Mouse (Mus musculus) hindbrain, embryonic 10.5 days (tissue): Measurements from ENCODE around the gene Efnb1. TPM values are rescaled to one million over a fixed set of nuclear protein-coding genes. Genes with fewer than 3 reads are reported as not detected.

ENCODE experiments used
- DNase-seq: peaks from one replicate; pipeline ENCODE4 v3.0.0-alpha.2; 2017; ENCODE audit warnings: low spot score
- H3K27ac ChIP-seq: fragments of 300-500 bp; sonication (generic); 2 replicates; pipeline ENCODE4 v1.5.1; 2016; ENCODE audit warnings: mild to moderate bottlenecking, moderate library complexity
- H3K27me3 ChIP-seq: fragments of 300-500 bp; sonication (generic); 2 replicates; pipeline ENCODE4 v1.6.1; 2016; ENCODE audit warnings: mild to moderate bottlenecking; ENCODE audit not compliant: poor library complexity, insufficient read depth, severe bottlenecking
- H3K36me3 ChIP-seq: fragments of 300-500 bp; sonication (generic); 2 replicates; pipeline ENCODE4 v1.6.1; 2016; ENCODE audit warnings: mild to moderate bottlenecking, moderate library complexity
- H3K4me1 ChIP-seq: fragments of 300-500 bp; sonication (generic); replicated peaks from 2 replicates; pipeline ENCODE4 v1.6.1; 2016; ENCODE audit warnings: mild to moderate bottlenecking
- H3K4me3 ChIP-seq: fragments of 300-500 bp; sonication (generic); 2 replicates; pipeline ENCODE4 v1.5.1; 2016; ENCODE audit warnings: mild to moderate bottlenecking, moderate library complexity
- H3K9me3 ChIP-seq: fragments of 300-500 bp; sonication (generic); 2 replicates; pipeline ENCODE4 v1.6.1; 2016; ENCODE audit warnings: mild to moderate bottlenecking, moderate library complexity
- WGBS: fragments of 180-500 bp; shearing (Covaris S2); methylation state at CpG from one replicate; pipeline ENCODE4 v1.1.7; 2016; 5-methylcytosine and 5-hydroxymethylcytosine counted together
- polyA plus RNA-seq: library from polyadenylated mRNA; unstranded; fragments of >200 nt; fragmentation: Nextera tagmentation; extraction: Ambion mirVana; gene quantifications from 2 replicates; pipeline ENCODE4 v1.2.1, GENCODE M21; 2016

Efnb1 gene
- polyA plus RNA-seq, 1 experiment from 2014 or later = 52.6 TPM

GRCm38 (mm10) chrX:99167014-99167413, 31.1 kb downstream of the Efnb1 start:
- no peak overlapping the region for H3K27ac ChIP-seq
- WGBS = 75% methylated on average over 1 of the region's 1 CpGs
- no peak for DNase-seq
- H3K4me1 ChIP-seq = peaks cover 17% of the 10 kb centered on the region
- no peaks in the 10 kb centered on the region for H3K9me3 ChIP-seq
- H3K4me3 ChIP-seq = no peak overlapping the region
- peaks cover 98% of the 10 kb centered on the region for H3K27me3 ChIP-seq
- H3K36me3 ChIP-seq = no peaks in the 10 kb centered on the region

DNA sequence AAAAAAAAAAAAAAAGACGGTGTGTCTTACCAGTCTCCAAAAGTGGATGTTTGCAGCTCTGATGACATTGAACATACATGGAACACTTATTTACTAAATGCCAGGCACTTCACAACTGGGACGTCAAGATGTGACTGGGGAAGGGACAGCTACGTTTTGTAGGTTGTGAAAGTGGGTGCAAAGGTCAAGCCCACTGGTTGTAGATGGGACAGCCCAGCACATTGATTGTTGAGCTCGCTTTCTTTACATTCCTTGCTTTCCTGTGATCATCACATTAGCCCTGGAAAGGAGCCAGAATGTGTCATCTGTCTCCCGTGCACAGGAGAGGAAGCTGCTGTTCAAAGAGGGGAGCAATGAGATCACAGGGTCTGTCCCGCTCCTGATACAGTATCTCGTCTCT, 31.6 kb downstream of the Efnb1 start:
- H3K9me3 ChIP-seq = no peaks in the 10 kb centered on the region
- H3K36me3 ChIP-seq = no peaks in the 10 kb centered on the region
- peaks cover 98% of the 10 kb centered on the region for H3K27me3 ChIP-seq
- peaks cover 22% of the 10 kb centered on the region for H3K4me1 ChIP-seq
- WGBS = 74% methylated on average over 7 of the region's 7 CpGs
- no peak overlapping the region for H3K27ac ChIP-seq
- no peak for DNase-seq
- no peak overlapping the region for H3K4me3 ChIP-seq

DNA sequence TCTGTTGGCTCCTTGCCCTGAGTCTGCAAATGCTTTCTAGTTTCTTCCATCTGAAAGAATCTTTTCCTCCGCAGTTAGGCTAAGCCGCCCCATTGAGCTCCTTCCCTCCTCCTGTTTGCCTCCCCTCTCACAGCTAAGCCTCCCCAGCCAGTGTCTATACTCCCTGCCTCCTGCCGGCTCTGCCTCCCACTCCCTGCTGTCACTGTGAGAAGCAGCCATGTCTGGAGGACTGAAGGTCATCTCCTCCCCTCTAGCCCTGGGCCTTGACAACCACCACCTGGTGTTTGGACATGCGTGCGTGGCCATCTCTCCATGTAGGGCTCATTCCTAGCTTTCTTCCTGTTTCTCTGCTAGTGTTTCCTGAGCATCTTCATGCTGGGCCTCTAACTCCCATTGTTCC, 36.4 kb downstream of the Efnb1 start:
- Histone ChIP-seq H3K27ac (no peak overlapping the region), H3K36me3 (no peaks in the 10 kb centered on the region), H3K4me3 (no peak overlapping the region), H3K27me3 (peaks cover 96% of the 10 kb centered on the region), H3K9me3 (no peaks in the 10 kb centered on the region), H3K4me1 (peaks cover 14% of the 10 kb centered on the region; the same call in 1 of the 2 replicates)
- WGBS = 44% methylated on average over 5 of the region's 5 CpGs
- no peak for DNase-seq

GRCm38 (mm10) chrX:99185081-99185596, 49.2 kb downstream of the Efnb1 start:
- H3K4me3 ChIP-seq = no peak overlapping the region
- peaks cover 18% of the 10 kb centered on the region for H3K4me1 ChIP-seq
- WGBS = 38% methylated on average over 9 of the region's 9 CpGs
- no peak for DNase-seq
- peaks cover 97% of the 10 kb centered on the region for H3K27me3 ChIP-seq
- H3K27ac ChIP-seq = no peak overlapping the region
- H3K9me3 ChIP-seq = no peaks in the 10 kb centered on the region
- no peaks in the 10 kb centered on the region for H3K36me3 ChIP-seq

GRCm38 (mm10) chrX:99186497-99187435, 50.8 kb downstream of the Efnb1 start:
- peaks cover 18% of the 10 kb centered on the region for H3K4me1 ChIP-seq
- H3K36me3 ChIP-seq = no peaks in the 10 kb centered on the region
- peaks cover 99% of the 10 kb centered on the region for H3K27me3 ChIP-seq
- no peak overlapping the region for H3K4me3 ChIP-seq
- H3K27ac ChIP-seq = 0 out of 2 replicates have a peak overlapping the region, but pooled peaks have one; percentile 12
- H3K9me3 ChIP-seq = no peaks in the 10 kb centered on the region
- DNase-seq = no peak
- WGBS = 38% methylated on average over 10 of the region's 10 CpGs

DNA sequence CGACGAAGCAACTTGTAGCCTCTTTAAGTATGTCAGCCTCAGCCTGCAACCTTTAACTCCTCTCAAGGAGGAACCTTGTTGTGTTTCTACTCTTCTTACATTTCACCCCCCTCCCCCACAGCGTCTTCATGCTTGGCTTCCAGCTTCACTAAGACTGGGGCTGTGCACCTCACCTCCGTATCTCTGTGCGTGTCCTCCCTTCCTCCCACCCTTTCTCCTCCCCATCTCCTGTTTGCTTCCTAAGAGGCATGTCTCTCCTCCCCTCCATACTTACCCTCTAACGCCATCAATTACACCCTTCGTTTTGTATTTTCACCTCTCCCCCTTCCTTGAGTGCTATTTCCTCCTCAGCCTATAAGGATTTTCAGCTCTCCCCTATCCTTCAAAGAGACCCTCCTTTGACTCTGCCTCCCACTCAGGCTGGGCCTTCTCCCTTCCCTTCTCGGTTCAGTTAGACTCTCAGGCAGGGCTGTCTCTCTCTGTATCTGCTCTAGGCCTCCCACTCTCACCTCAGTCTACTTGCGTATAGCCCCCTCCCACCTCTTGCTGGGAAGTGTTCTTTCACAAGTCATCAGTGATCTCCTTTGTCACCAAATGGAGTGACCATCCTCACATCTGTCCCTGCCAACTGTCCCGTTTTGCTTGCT, 55.6 kb downstream of the Efnb1 start:
- Histone ChIP-seq H3K36me3 (no peaks in the 10 kb centered on the region), H3K27me3 (peaks cover 98% of the 10 kb centered on the region), H3K4me3 (no peak overlapping the region), H3K27ac (no peak overlapping the region), H3K4me1 (peaks cover 15% of the 10 kb centered on the region), H3K9me3 (no peaks in the 10 kb centered on the region)
- DNase-seq = no peak
- 71% methylated on average over 10 of the region's 10 CpGs for WGBS

DNA sequence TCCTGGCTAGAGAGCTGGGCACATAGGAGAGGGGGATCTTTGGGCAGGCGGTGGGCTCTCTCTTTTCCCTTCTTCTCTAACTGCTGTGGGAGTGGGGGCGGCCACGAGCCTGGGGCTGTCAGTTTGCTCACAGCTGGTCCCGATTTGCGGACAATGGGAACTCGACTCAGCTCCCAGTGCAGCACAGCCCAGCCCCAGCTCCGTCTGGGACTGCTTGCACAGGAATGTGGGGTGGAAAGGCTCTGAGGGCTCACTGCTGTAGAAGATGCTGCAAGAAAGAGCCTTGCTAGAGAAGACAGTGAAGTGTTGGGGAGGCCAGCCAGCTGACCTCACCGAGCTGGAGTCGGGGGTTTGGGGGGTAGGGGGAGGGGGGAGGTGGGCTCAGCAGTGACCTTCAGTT, 61.0 kb downstream of the Efnb1 start:
- 35% methylated on average over 9 of the region's 9 CpGs for WGBS

GRCm38 (mm10) chrX:99198532-99198931, 62.6 kb downstream of the Efnb1 start:
- Histone ChIP-seq H3K36me3 (no peaks in the 10 kb centered on the region), H3K9me3 (no peaks in the 10 kb centered on the region), H3K27me3 (peaks cover 94% of the 10 kb centered on the region), H3K4me3 (peak overlapping the region; percentile 40), H3K4me1 (peaks cover 45% of the 10 kb centered on the region), H3K27ac (peak overlapping the region; percentile 92)
- DNase-seq = peak; percentile 21
- 28% methylated on average over 6 of the region's 9 CpGs for WGBS

More for the DNA sequence above, 61.0 kb downstream of the Efnb1 start:
- Histone ChIP-seq H3K36me3 (no peaks in the 10 kb centered on the region), H3K27me3 (peaks cover 94% of the 10 kb centered on the region), H3K4me3 (no peak overlapping the region), H3K27ac (peak overlapping the region; percentile 74), H3K9me3 (no peaks in the 10 kb centered on the region), H3K4me1 (peaks cover 45% of the 10 kb centered on the region)
- DNase-seq = peak; percentile 38

Other genes starting within 250 kb of the Efnb1 start
- 15.6 and 20.9 TPM in 2 replicates for gene Ophn1, start 245.1 kb upstream of the Efnb1 start, polyA plus RNA-seq
- 15.6 and 20.0 TPM in 2 replicates for gene Yipf6, start 199.8 kb upstream of the Efnb1 start, polyA plus RNA-seq
- 15.9 and 17.5 TPM in 2 replicates for gene Stard8, start 132.9 kb upstream of the Efnb1 start, polyA plus RNA-seq